Mouse (Mus musculus): ENCODE results near the gene Cfap126.
"Not testable (repeated sequence)": the region's sequence is repeated elsewhere in the genome, so short reads cannot be mapped to it uniquely, and the experiment has no call there.

Gene Cfap126

GRCm38 (mm10) chr1:171129251-171129650, 15.5 kb downstream of the Cfap126 start:
- DNase-seq (ENCODE audit: low read depth) = no peak

DNA sequence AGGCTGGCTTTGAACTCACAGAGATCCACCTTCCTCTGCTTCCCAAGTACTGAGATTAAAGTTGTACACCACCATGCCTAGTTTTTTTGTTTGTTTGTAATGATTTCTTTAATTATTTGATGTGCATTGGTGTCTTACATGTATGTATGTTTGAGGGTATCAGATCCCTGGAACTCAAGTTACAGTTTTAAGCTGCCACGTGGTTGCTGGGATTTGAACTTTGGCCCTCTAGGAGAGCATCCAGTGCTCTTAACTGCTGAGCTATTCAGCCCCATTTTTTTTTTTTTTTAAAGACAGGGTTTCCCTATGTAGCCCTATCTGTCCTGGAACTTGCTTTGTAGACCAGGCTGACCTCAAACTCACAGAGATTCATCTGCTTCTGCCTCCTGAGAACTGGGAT, 17.3 kb downstream of the Cfap126 start:
- no peak for DNase-seq (ENCODE audit: low read depth)

DNA sequence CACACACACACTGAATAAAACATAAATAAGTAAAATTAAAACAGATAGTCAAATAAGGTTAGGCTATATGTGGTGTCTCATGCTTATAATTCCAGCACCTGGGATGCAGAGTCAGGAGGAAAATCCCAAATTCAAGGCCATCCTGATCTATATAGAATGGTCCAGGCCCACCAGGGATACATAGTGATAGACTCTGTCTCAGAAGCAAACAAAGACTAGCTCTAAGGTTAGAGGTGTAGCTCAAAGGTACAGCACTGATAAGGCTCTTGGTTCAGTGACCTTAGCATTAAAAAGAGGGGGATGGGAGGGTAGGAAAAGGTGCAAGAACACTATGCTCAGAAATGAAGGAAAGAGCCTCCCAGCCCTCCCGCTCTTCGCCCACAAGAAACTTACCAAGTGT, 21.9 kb downstream of the Cfap126 start:
- no peak for DNase-seq (ENCODE audit: low read depth)

DNA sequence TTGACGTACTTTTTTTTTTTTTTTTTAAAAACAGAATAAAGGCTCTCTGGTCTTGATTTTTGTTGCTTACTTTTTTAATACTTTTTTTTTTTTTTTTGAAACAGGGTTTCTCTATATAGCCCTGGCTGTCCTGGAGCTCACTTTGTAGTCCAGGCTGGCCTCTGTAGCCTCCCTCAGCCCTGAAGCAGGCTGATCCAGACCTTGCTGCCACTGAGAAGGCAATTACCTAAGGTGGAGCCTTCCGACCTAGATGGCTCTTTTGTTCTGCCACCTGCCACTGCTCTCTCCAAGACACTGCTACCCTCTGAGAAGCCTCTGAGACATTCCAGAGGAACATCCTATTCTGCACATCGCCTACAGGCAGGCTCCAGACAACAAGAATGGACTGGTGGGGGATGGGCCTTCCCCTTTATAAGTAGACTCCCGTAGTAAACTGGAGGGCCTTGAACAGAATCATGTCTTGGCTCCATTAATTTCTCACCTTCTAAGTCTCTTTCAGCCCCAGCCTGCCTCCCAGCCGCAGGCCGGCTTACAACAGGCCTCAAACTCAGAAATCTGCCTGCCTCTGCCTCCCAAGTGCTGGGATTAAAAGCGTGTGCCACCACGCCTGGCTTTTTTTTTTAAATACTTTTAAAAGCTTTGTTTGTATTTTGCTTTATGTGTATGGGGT, 23.9 kb downstream of the Cfap126 start:
- DNase-seq (ENCODE audit: low read depth) = not testable (repeated sequence)

- not testable (repeated sequence) for DNase-seq (ENCODE audit: low read depth)
Measured at GRCm38 (mm10) chr1:171142981-171143380, 29.3 kb downstream of the Cfap126 start.

- peak; percentile 96 for DNase-seq (ENCODE audit: low read depth)
Measured at GRCm38 (mm10) chr1:171149974-171150760, 36.4 kb downstream of the Cfap126 start, which contains the start of the genes Sdhc and Mpz. TSS of gene Sdhc (minus strand) at chr1:171150603. TSS of gene Mpz (plus strand) at chr1:171150711.

GRCm38 (mm10) chr1:171150838-171151391, 37.2 kb downstream of the Cfap126 start:
- DNase-seq (ENCODE audit: low read depth) = peak; percentile 22

DNA sequence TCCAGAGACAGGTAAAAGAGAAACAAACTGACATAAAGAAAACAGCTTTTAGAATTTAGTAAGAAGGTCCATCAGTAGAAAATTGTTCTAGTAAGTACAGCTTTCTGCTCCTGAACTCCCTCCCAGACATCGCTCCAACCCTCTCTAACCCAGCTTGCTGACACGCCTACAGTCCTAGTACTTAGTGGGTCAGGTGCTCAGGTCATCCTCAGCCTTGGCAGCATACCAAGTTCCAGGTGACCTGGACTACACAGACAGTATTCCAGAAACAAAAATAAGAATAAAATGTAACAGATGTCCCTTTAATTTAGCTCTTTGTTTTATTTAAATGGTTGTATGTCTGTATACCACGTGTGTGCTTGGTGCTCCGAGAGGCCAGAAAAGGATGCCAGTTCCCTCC, 38.2 kb downstream of the Cfap126 start:
- no peak for DNase-seq (ENCODE audit: low read depth)

- DNase-seq (ENCODE audit: low read depth) = no peak
Measured at GRCm38 (mm10) chr1:171156644-171157043, 42.9 kb downstream of the Cfap126 start.

DNA sequence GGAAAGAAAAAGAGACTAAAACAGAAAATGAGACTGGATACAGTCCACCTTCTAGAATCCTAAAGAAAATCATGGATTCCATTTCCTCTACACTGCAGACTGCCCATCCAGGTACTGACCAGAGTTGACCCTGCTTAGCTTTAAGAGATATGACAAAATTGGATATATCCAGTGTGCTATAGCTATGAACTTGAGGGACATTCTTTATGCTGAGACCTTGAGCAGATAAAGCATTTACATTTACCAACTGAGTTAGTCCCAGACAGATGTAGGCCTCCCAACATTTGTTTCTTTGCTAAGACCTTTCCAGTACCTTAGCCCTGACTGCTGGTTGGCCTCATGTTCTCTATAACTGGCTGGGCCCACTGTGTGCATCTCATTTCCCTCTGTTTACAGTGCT, 44.2 kb downstream of the Cfap126 start:
- no peak for DNase-seq (ENCODE audit: low read depth)

- DNase-seq (ENCODE audit: low read depth) = no peak
Measured at GRCm38 (mm10) chr1:171159485-171159975, 45.8 kb downstream of the Cfap126 start.

GRCm38 (mm10) chr1:171162526-171162925, 48.8 kb downstream of the Cfap126 start:
- DNase-seq (ENCODE audit: low read depth) = no peak

- peak; percentile 60 for DNase-seq (ENCODE audit: low read depth)
Measured at GRCm38 (mm10) chr1:171164258-171164657, 50.5 kb downstream of the Cfap126 start.

DNA sequence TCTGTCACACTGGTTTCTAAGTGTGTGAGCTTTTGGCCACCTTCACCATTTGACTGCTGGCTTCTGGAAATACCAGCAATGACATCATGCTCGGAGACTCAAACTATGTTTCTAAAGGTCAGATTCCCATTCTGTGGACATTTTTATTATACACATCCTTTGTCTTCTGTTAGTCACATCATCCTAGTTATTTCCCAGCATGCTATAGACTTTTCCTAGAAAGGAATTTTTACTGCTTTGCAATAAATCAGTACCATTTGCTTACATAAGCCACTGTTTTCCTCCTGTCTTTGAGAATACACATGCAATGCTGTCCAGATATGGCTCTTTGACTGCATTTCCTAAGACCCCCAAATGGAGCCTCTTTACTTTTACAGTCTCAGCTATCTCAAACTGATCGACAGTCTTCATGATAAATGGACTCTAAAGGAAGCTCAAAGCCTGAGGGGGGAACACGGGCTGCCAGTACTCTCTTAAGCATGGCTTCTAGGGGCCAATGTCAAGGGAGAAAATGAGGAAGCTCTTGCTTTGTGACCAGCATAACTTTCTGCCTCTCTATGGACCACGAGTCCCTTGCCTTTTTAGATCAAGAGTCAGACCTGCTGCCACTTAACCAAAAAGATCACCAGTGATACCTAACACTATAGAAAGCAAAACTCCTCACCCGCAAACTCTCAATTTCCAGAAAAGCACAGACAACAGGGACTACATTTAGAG, 52.1 kb downstream of the Cfap126 start:
- DNase-seq (ENCODE audit: low read depth) = no peak

DNA sequence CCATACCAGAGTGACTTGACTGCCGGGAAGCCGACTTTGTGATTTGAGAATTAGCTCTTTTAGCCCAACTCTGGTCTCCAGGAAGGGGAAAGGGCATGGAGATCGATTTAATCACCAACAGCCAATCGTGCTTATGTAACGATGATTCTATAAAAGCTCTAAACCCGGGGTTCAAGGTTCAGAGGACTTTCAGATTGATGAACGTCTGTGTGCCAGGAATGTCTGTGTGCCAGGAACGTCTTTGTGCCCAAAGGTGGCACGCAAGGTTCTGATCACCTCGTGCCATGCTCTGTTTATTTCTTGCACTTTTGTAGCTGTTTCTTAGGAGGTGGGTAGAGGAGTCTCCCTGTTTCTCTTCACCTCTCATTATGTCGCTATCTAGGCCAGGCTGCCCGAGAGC, 55.2 kb downstream of the Cfap126 start:
- no peak for DNase-seq (ENCODE audit: low read depth)

DNA sequence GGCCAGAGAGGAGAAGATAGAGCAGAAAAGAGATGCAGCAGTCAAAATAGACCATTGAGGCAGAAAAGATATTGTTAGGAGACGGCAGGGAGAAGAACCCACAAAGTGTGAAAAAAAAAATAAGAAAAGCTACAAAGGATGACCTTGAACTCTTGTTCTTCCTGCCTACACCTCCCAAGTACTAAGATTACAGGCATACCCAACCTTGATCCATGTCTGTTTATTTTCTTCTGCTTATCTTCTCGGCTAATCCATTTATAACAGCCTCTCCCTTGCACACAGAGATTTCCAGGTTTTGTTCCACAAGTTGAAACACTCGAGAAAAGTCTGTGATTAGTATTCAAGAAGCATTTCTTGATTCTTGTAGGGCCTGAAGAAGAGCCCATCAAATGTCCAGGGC, 56.2 kb downstream of the Cfap126 start:
- DNase-seq (ENCODE audit: low read depth) = no peak

DNA sequence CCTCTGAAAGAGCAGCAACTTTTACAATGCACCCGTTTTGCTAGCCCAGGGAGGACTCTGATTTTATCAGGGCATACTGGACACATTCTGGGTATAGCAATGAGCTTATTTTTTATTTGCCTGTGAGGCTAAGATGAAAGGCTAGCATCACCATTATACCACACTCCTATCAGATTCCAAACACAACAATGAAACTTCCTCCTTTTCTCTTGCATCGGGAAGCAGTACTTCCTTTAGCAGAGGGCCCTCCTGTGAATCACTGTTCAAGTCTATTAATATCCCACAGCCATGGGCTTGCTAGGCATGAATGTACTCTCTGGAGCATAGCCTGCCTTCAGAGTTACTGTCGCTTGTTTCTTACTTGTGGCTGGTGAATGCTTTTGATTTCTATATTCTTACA, 57.4 kb downstream of the Cfap126 start:
- peak; percentile 85 for DNase-seq (ENCODE audit: low read depth)

DNA sequence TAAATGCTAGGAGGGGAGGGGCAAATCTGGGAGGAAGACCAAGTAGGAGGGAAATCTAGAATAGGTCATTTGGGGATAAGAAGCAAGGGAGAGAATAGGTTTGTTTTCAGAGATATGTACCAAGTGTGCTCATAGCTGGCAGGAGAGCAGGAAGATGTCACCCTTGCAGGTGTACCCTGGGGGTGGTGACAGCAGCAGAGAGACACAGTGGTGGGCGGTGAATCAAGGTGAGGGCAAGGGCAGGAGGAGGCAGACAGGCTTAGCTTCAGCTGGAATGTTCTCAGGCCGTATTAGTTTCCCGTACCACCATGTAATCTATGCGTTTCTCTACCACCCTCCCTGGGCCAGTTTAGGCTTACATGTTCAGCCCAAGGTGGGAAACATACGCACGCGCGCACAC, 59.1 kb downstream of the Cfap126 start:
- no peak for DNase-seq (ENCODE audit: low read depth)
